Mouse (Mus musculus) small intestine, adult 2 months (tissue): Measurements from ENCODE around the gene 2700049A03Rik. TPM values are rescaled to one million over a fixed set of nuclear protein-coding genes. Genes with fewer than 3 reads are reported as not detected.

Experiments
- H3K27ac ChIP-seq: fragments of 200-500 bp; 2 replicates; pipeline ENCODE4 v1.5.1; 2012; ENCODE audit warnings: low read depth, low read length, control low read depth, inconsistent platforms; ENCODE audit not compliant: insufficient read depth
- H3K27me3 ChIP-seq: fragments of 200-500 bp; 2 replicates; pipeline ENCODE4 v1.6.1; 2012; ENCODE audit warnings: mild to moderate bottlenecking, moderate library complexity, low read length, inconsistent platforms; ENCODE audit not compliant: control insufficient read depth, insufficient read depth
- H3K36me3 ChIP-seq: fragments of 200-500 bp; 2 replicates; pipeline ENCODE4 v1.6.1; 2012; ENCODE audit warnings: mild to moderate bottlenecking, low read length, control low read depth, inconsistent platforms; ENCODE audit not compliant: control insufficient read depth, insufficient read depth
- H3K4me1 ChIP-seq: fragments of 200-500 bp; 2 replicates; pipeline ENCODE4 v1.6.1; 2012; ENCODE audit warnings: low read length, inconsistent platforms, mixed read lengths; ENCODE audit not compliant: control insufficient read depth, insufficient read depth, insufficient read length
- H3K4me3 ChIP-seq: fragments of 200-500 bp; 2 replicates; pipeline ENCODE4 v1.5.1; 2012; ENCODE audit warnings: low read depth, mild to moderate bottlenecking, control low read depth, inconsistent platforms, low read length, moderate library complexity
- CTCF ChIP-seq: fragments of 200-500 bp; IDR thresholded peaks from 2 replicates; pipeline ENCODE4 v1.5.1; 2012; ENCODE audit warnings: low read depth, mild to moderate bottlenecking, control low read depth, inconsistent platforms, low read length, moderate library complexity, mixed read lengths; ENCODE audit not compliant: insufficient replicate concordance, insufficient read length; ENCODE audit errors: extremely low read depth
- POLR2A ChIP-seq: fragments of 200-500 bp; IDR thresholded peaks from 2 replicates; pipeline ENCODE4 v1.6.1; 2012; ENCODE audit warnings: low read depth, mild to moderate bottlenecking, control low read depth, inconsistent platforms, low read length, moderate library complexity
- WGBS: fragments of 180-500 bp; shearing (Covaris S2); methylation state at CpG from one replicate; pipeline ENCODE4 v1.1.7; 2018; 5-methylcytosine and 5-hydroxymethylcytosine counted together
- polyA plus RNA-seq: library from polyadenylated mRNA; depleted of rRNA; stranded (reverse); fragments of >200 nt; gene quantifications from 2 replicates; pipeline ENCODE4 v1.2.3, GENCODE M21; 2012

Gene 2700049A03Rik
- polyA plus RNA-seq, 1 experiment: 1.2 TPM

- H3K27me3 ChIP-seq: no peaks in the 10 kb centered on the region
- H3K4me1 ChIP-seq: no peaks in the 10 kb centered on the region
- peaks cover 5% of the 10 kb centered on the region; the same call in 1 of the 2 replicates for H3K36me3 ChIP-seq
- no peak overlapping the region for H3K27ac ChIP-seq
- TF ChIP-seq POLR2A: no peak
- TF ChIP-seq CTCF: no peak
- WGBS: 63% methylated on average over 6 of the region's 6 CpGs
- no peak overlapping the region for H3K4me3 ChIP-seq
These were observed 81.3 kb downstream of the 2700049A03Rik start for GRCm38 (mm10) chr12:71217866-71218522.

- H3K27ac ChIP-seq: no peak overlapping the region
- H3K36me3 ChIP-seq: peaks cover 5% of the 10 kb centered on the region
- H3K4me3 ChIP-seq: no peak overlapping the region
- TF ChIP-seq CTCF: no peak
- no peak for TF ChIP-seq POLR2A
- WGBS: 92% methylated on average over 6 of the region's 6 CpGs
- H3K4me1 ChIP-seq: no peaks in the 10 kb centered on the region
- no peaks in the 10 kb centered on the region for H3K27me3 ChIP-seq
These were observed 86.1 kb downstream of the 2700049A03Rik start for GRCm38 (mm10) chr12:71222761-71223160.

DNA sequence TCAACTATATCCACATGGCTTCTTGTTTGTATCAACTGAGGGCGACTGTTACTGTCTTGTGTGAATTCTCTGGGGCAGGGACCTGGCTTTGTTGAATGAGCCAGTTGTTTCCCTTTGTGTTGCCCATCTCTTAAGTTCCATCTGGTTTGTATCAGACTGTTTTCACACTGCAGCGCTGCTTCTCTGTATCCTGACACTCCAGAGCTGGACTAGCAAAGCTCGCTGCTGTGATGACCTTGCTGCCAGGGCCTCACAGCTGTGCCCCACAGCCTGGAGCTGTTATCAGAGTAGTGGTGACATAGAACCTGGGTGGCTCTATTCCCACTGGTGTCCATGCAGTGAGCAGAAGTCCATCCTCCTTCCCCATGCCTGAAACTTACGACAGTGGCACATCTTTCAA lies 91.1 kb downstream of the 2700049A03Rik start:
- TF ChIP-seq POLR2A (no peak), CTCF (no peak)
- no peak overlapping the region for H3K4me3 ChIP-seq
- H3K27ac ChIP-seq: no peak overlapping the region
- 82% methylated on average over 4 of the region's 4 CpGs for WGBS
- peaks cover under 1% of the 10 kb centered on the region; the same call in 1 of the 2 replicates for H3K36me3 ChIP-seq
- no peaks in the 10 kb centered on the region for H3K4me1 ChIP-seq
- H3K27me3 ChIP-seq: no peaks in the 10 kb centered on the region

DNA sequence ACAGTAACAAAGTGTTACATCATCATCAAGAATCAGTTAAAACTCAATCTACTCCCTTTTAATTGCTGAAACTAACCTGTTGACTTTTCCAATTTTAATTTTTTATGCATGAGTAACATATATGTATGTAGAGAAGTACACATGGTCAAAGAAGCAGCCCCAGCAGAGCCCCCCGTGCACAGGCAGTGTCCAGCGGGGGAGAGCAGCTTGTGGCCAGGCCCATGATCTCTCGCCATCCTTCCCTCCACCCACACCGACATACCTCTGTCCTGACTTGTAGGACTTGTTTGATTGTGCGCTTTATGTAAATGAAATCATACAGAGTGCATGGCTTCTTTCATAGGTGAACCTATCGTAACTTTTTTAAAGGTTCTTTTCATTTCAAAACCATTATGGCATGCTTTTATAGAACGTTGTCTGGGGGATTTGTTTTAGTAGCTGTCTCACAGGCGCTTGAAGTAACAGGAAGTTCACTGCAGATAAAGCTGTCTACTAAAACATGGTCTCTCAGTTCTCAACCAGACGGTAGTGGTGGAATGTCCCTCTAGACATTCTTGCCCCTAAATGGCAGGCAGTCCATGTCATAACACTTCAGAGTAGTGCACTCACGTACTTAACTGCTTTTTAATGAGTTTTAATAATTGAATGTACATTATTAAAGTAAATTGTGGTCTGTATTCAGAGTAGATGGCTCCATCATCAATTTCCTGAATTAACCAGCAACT lies 92.4 kb downstream of the 2700049A03Rik start:
- no peak overlapping the region for H3K4me3 ChIP-seq
- no peaks in the 10 kb centered on the region for H3K4me1 ChIP-seq
- WGBS: 78% methylated on average over 10 of the region's 10 CpGs
- H3K27me3 ChIP-seq: no peaks in the 10 kb centered on the region
- H3K27ac ChIP-seq: no peak overlapping the region
- no peak for TF ChIP-seq POLR2A
- no peak for TF ChIP-seq CTCF
- no peaks in the 10 kb centered on the region; the same call in 1 of the 2 replicates for H3K36me3 ChIP-seq

DNA sequence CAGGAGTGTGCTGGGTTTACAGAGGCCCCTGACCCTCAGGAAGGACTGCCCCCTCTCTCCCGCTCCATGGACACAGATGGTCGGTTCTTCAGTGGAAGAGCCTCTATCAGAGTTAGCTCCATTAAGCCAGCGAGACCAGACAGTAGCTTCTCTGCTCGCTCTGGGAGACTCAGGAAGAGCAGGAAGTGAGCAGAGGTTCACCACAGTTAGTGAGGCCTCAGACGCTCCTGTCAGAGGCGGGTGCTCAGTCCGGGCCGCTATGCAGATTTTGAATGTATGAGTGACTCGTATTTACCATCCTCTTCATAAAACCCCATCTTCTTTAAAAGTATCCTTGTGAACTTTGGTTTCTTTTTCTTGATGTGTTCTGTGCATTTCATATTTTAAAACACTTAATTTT lies 94.9 kb downstream of the 2700049A03Rik start:
- Histone ChIP-seq H3K4me1 (no peaks in the 10 kb centered on the region), H3K27ac (no peak overlapping the region), H3K27me3 (no peaks in the 10 kb centered on the region), H3K4me3 (no peak overlapping the region), H3K36me3 (no peaks in the 10 kb centered on the region)
- WGBS: 91% methylated on average over 9 of the region's 9 CpGs
- no peak for TF ChIP-seq POLR2A
- TF ChIP-seq CTCF: no peak

- 72% methylated on average over 5 of the region's 5 CpGs for WGBS
- TF ChIP-seq CTCF (no peak), POLR2A (no peak)
- no peaks in the 10 kb centered on the region for H3K27me3 ChIP-seq
- no peaks in the 10 kb centered on the region for H3K36me3 ChIP-seq
- H3K27ac ChIP-seq: no peak overlapping the region
- no peaks in the 10 kb centered on the region for H3K4me1 ChIP-seq
- H3K4me3 ChIP-seq: no peak overlapping the region
These were observed 96.8 kb downstream of the 2700049A03Rik start for GRCm38 (mm10) chr12:71233426-71233825.

DNA sequence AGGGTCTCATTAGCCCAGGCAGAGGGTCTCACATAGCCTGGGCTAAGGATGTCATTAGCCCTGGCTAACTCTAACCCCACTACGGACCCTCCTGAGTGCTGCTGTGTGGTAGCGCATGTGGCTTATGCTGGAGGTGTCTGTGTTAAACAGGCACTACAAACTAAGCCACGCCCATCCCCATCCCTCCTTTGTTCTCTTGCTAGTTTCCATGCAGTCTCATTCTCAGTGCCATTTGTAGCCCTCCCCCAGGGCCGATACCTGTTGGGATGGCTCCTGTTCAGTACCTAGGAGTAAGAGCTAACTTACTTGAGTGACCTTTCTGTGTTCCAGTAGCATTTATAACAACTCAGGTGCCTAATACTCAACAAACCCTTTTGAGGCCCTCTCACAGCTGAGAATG lies 100.4 kb downstream of the 2700049A03Rik start:
- no peaks in the 10 kb centered on the region for H3K36me3 ChIP-seq
- H3K27me3 ChIP-seq: no peaks in the 10 kb centered on the region
- H3K4me3 ChIP-seq: no peak overlapping the region
- H3K27ac ChIP-seq: no peak overlapping the region
- TF ChIP-seq POLR2A: no peak
- TF ChIP-seq CTCF: no peak
- H3K4me1 ChIP-seq: no peaks in the 10 kb centered on the region
- 93% methylated on average over 4 of the region's 4 CpGs for WGBS

DNA sequence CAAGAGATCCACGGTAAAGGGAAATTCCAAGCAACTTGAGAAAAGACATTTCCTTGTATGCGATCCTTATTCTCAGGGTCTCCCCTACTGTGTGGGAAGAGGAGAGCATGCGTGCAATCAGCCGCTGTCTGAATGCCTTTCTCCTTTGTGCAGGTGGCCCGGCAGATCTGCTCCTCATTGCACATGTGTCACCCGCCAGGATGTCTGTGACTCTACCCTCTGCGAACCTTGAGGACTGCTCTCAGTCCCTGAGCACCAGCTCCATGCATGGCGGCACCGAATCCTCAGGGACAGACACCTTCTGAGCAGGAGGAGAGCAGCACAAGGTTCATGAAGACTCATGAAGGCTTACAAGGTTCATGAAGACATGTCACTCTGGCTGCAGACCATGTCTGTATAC lies 106.1 kb downstream of the 2700049A03Rik start:
- H3K27ac ChIP-seq: no peak overlapping the region
- TF ChIP-seq POLR2A: no peak
- TF ChIP-seq CTCF: no peak
- 96% methylated on average over 9 of the region's 9 CpGs for WGBS

More for the DNA sequence above, 106.1 kb downstream of the 2700049A03Rik start:
- no peaks in the 10 kb centered on the region for H3K27me3 ChIP-seq
- H3K4me3 ChIP-seq: no peak overlapping the region
- no peaks in the 10 kb centered on the region; the same call in 1 of the 2 replicates for H3K36me3 ChIP-seq
- no peaks in the 10 kb centered on the region for H3K4me1 ChIP-seq
